Mouse (Mus musculus) CH12.LX (cell line): ENCODE measurements around the gene Pate2. TPM values are rescaled to one million over a fixed set of nuclear protein-coding genes. Genes with fewer than 3 reads are reported as not detected.

Experiments used
- DNase-seq: peaks from one replicate; pipeline ENCODE4 v3.0.0-alpha.2; 2013; ENCODE audit errors: extremely low read depth
- H3K27ac ChIP-seq: 2 replicates; pipeline ENCODE4 v1.5.1; 2012; ENCODE audit warnings: low read depth, mild to moderate bottlenecking, control low read depth, moderate library complexity; ENCODE audit not compliant: insufficient read depth
- H3K27me3 ChIP-seq: replicated peaks from 2 replicates; pipeline ENCODE3; 2012; ENCODE audit warnings: inconsistent platforms
- H3K36me3 ChIP-seq, 2 experiments: replicated peaks in 1 of 2; 2 replicates each; pipeline versions ENCODE3 to v1.6.1; 2012; ENCODE audit warnings: inconsistent platforms in 1 of 2, low read length in 1 of 2, mild to moderate bottlenecking in 1 of 2, mixed read lengths in 1 of 2, moderate library complexity in 1 of 2; ENCODE audit not compliant: control insufficient read depth in 1 of 2, insufficient read depth in 1 of 2
- H3K4me1 ChIP-seq, 2 experiments: 2 replicates each; pipeline ENCODE4 v1.6.1; 2012; ENCODE audit warnings: inconsistent platforms in 1 of 2, moderate library complexity in 1 of 2; ENCODE audit not compliant: insufficient read depth in 2 of 2, control insufficient read depth in 1 of 2
- H3K4me2 ChIP-seq: 2 replicates; pipeline ENCODE4 v1.6.1; 2012; ENCODE audit warnings: low read depth, mild to moderate bottlenecking, control low read depth; ENCODE audit not compliant: poor library complexity, insufficient read depth, severe bottlenecking
- H3K4me3 ChIP-seq, 3 experiments: fragments of 150-350 bp in 1 of 3; sonication (generic) in 1 of 3; replicated peaks in 1 of 3; 2 replicates each; pipeline versions ENCODE3 to v1.5.1; 2011 to 2012; ENCODE audit warnings: low read depth in 2 of 3, low read length in 2 of 3, mild to moderate bottlenecking in 2 of 3, moderate library complexity in 2 of 3, control low read depth in 1 of 3, improper control_type of control experiment in 1 of 3, inconsistent platforms in 1 of 3, mixed read lengths in 1 of 3; ENCODE audit not compliant: poor library complexity in 1 of 3
- H3K79me2 ChIP-seq: replicated peaks from 2 replicates; pipeline ENCODE4 v1.6.1; 2012; ENCODE audit warnings: mild to moderate bottlenecking, moderate library complexity; ENCODE audit not compliant: control insufficient read depth, poor library complexity, insufficient read depth, severe bottlenecking; ENCODE audit errors: extremely low read depth
- H3K9ac ChIP-seq: 2 replicates; pipeline ENCODE4 v1.6.1; 2012; ENCODE audit warnings: low read depth, mild to moderate bottlenecking, control low read depth, moderate library complexity; ENCODE audit not compliant: insufficient read depth
- H3K9me3 ChIP-seq: replicated peaks from 2 replicates; pipeline ENCODE3; 2012; ENCODE audit warnings: low read length, inconsistent platforms, mixed read lengths
- CHD1 ChIP-seq: IDR thresholded peaks from 2 replicates; pipeline ENCODE4 v1.6.1; 2012; ENCODE audit warnings: low read depth, low read length, improper control_type of control experiment, inconsistent platforms
- E2F4 ChIP-seq: IDR thresholded peaks from 2 replicates; pipeline ENCODE4 v1.6.1; 2011; ENCODE audit warnings: low read depth, low read length, improper control_type of control experiment; ENCODE audit not compliant: insufficient replicate concordance
- EP300 ChIP-seq: IDR thresholded peaks from 2 replicates; pipeline ENCODE4 v1.6.1; 2011; ENCODE audit warnings: low read length, improper control_type of control experiment
- GABPA ChIP-seq: IDR thresholded peaks from 2 replicates; pipeline ENCODE4 v1.6.1; 2012; ENCODE audit warnings: low read depth, low read length, improper control_type of control experiment, inconsistent platforms; ENCODE audit not compliant: insufficient replicate concordance
- IRF4 ChIP-seq: IDR thresholded peaks from 2 replicates; pipeline ENCODE4 v1.6.1; 2014; ENCODE audit warnings: low read depth, mild to moderate bottlenecking, inconsistent platforms, low read length, improper control_type of control experiment
- JUND ChIP-seq: conservative IDR thresholded peaks from 2 replicates; pipeline ENCODE4 v1.6.1; 2011; ENCODE audit warnings: low read depth, low read length, improper control_type of control experiment
- KAT2A ChIP-seq: IDR thresholded peaks from 2 replicates; pipeline ENCODE4 v1.6.1; 2012; ENCODE audit warnings: low read length, improper control_type of control experiment, inconsistent platforms; ENCODE audit not compliant: insufficient replicate concordance
- MAX ChIP-seq: IDR thresholded peaks from 2 replicates; pipeline ENCODE4 v1.6.1; 2011; ENCODE audit warnings: low read length, improper control_type of control experiment
- MAZ ChIP-seq: IDR thresholded peaks from 2 replicates; pipeline ENCODE4 v1.6.1; 2012; ENCODE audit warnings: low read depth, mild to moderate bottlenecking, inconsistent platforms, low read length, improper control_type of control experiment, moderate library complexity
- MEF2A ChIP-seq: IDR thresholded peaks from 2 replicates; pipeline ENCODE4 v1.6.1; 2014; ENCODE audit warnings: low read depth, mild to moderate bottlenecking, inconsistent platforms, low read length, improper control_type of control experiment, borderline replicate concordance
- MXI1 ChIP-seq: IDR thresholded peaks from 2 replicates; pipeline ENCODE4 v1.6.1; 2011; ENCODE audit warnings: mild to moderate bottlenecking, low read depth, low read length, improper control_type of control experiment
- NELFE ChIP-seq: IDR thresholded peaks from 2 replicates; pipeline ENCODE4 v1.6.1; 2011; ENCODE audit warnings: low read depth, low read length, improper control_type of control experiment
- POLR2A ChIP-seq: IDR thresholded peaks from 2 replicates; pipeline ENCODE4 v1.6.1; 2011; ENCODE audit warnings: low read depth, mild to moderate bottlenecking, improper control_type of control experiment, low read length
- POLR2AphosphoS2 ChIP-seq: IDR thresholded peaks from 2 replicates; pipeline ENCODE4 v1.6.1; 2011; ENCODE audit warnings: low read depth, low read length, improper control_type of control experiment
- RCOR1 ChIP-seq: conservative IDR thresholded peaks from 2 replicates; pipeline ENCODE4 v1.6.1; 2012; ENCODE audit warnings: low read depth, mild to moderate bottlenecking, inconsistent platforms, low read length, improper control_type of control experiment
- TCF12 ChIP-seq: IDR thresholded peaks from 2 replicates; pipeline ENCODE4 v1.6.1; 2014; ENCODE audit warnings: low read depth, mild to moderate bottlenecking, inconsistent platforms, low read length, improper control_type of control experiment
- UBTF ChIP-seq: IDR thresholded peaks from 2 replicates; pipeline ENCODE4 v1.6.1; 2012; ENCODE audit warnings: low read depth, mild to moderate bottlenecking, inconsistent platforms, low read length, improper control_type of control experiment, moderate library complexity
- USF1 ChIP-seq: IDR thresholded peaks from 2 replicates; pipeline ENCODE4 v1.6.1; 2014; ENCODE audit warnings: low read depth, mild to moderate bottlenecking, inconsistent platforms, low read length, improper control_type of control experiment
- USF2 ChIP-seq: conservative IDR thresholded peaks from 2 replicates; pipeline ENCODE4 v1.6.1; 2011; ENCODE audit warnings: low read depth, low read length, improper control_type of control experiment
- ZNF384 ChIP-seq: IDR thresholded peaks from 2 replicates; pipeline ENCODE4 v1.6.1; 2012; ENCODE audit warnings: low read depth, low read length, improper control_type of control experiment, inconsistent platforms
- dilution Hi-C: fragments of 300-500 bp; cut with MboI; formaldehyde crosslinking; loops from 2 replicates; pipeline ENCODE4 v1.14.3; 2020; ENCODE audit warnings: low sequenced_read_pairs; ENCODE audit not compliant: extremely low pct_unique_long_range_greater_than_20kb, extremely low pct_ligation_motif_present
- in situ Hi-C: fragments of 300-500 bp; cut with MboI; formaldehyde crosslinking; loops from 3 replicates; pipeline ENCODE4 v1.14.3; 2019; ENCODE audit warnings: low sequenced_read_pairs, low pct_ligation_motif_present, low pct_unique_long_range_greater_than_20kb, mixed read lengths
- polyA plus RNA-seq: library from polyadenylated mRNA; unstranded; fragments of >175 nt; gene quantifications from 2 replicates; pipeline ENCODE4 v1.2.1, GENCODE M21; 2012; ENCODE audit warnings: low read depth; ENCODE audit not compliant: insufficient read length
- total RNA-seq, 2 experiments: library from RNA; depleted of rRNA; stranded (reverse); fragments of 300-350 nt in 1 of 2; fragments of >200 nt in 1 of 2; gene quantifications; 2 replicates each; pipeline ENCODE4 v1.2.3; 2012 to 2014

Gene Pate2
- total and polyA plus RNA-seq, 3 experiments: 0.24 to 1.0 (median 0.41) TPM

GRCm38 (mm10) chr9:35535110-35535509 is 35.0 kb upstream of the Pate2 start (continued):
- TF ChIP-seq E2F4: no peak
- TF ChIP-seq MAZ: no peak
- no peak for TF ChIP-seq MAX

GRCm38 (mm10) chr9:35535876-35536275 is 34.2 kb upstream of the Pate2 start:
- dilution Hi-C loops (loop anchor here (25.0 kb wide), 1 partner anchor 249 kb away; no protein-coding TSS in a partner anchor), in situ Hi-C loops (loop anchor here (25.0 kb wide), 1 partner anchor 499 kb away; no protein-coding TSS in a partner anchor)
- H3K36me3 ChIP-seq: no peaks in the 10 kb centered on the region
- TF ChIP-seq GABPA (no peak), ZNF384 (no peak), IRF4 (no peak), NELFE (no peak), MAZ (no peak), KAT2A (no peak), JUND (no peak), CHD1 (no peak), TCF12 (no peak), MEF2A (no peak), USF2 (no peak), RCOR1 (no peak), UBTF (no peak), EP300 (no peak), USF1 (no peak), POLR2A (no peak), E2F4 (no peak), POLR2AphosphoS2 (no peak), MXI1 (no peak)
- H3K79me2 ChIP-seq: no peaks in the 10 kb centered on the region
- no peak for DNase-seq
- no peak overlapping the region for H3K9ac ChIP-seq
- H3K4me3 ChIP-seq: no peak overlapping the region
- H3K4me2 ChIP-seq: no peak overlapping the region
- H3K4me1 ChIP-seq: peaks cover 6 to 33% of the 10 kb centered on the region in 2 experiments; a peak in 3 of 4 replicates
- H3K9me3 ChIP-seq: no peaks in the 10 kb centered on the region
- no peaks in the 10 kb centered on the region for H3K27me3 ChIP-seq
- no peak overlapping the region for H3K27ac ChIP-seq
